14 mouse cellular contexts compared by ENCODE assay signal in genomic region chr4:153812866-153813265, GRCm38 (mm10).
"Had no signal": no experiment of that assay in that cellular context is flagged by ENCODE, and none has a peak within 500 bp of the region (broad histone marks: within the 10 kb centered on the region; RNA-seq: fewer than 3 reads in every experiment).

No protein-coding gene starts in this region.

- H3K9ac ChIP-seq: liver, embryonic 13.5 days had no signal

- H3K36me3 ChIP-seq: liver, embryonic 13.5 days had no signal

- H3K27ac ChIP-seq: kidney, postnatal 0 days; left cerebral cortex, adult 2 months; liver, embryonic 13.5 days had no signal

- DNase-seq: kidney, adult 2 months; kidney, postnatal 25 days; layer of hippocampus, postnatal 36 days; liver, embryonic 13.5 days; lung, adult 2 months; lung, postnatal 14 days; lung, postnatal 4 days; midbrain, embryonic 14.5 days; right cerebral cortex, adult 18-20 months; thymus, adult 18-20 months; thymus, postnatal 36 days had no signal

- H3K4me1 ChIP-seq: liver, embryonic 13.5 days had no signal

- H3K4me2 ChIP-seq: liver, embryonic 13.5 days; midbrain, embryonic 11.5 days had no signal

- H3K4me3 ChIP-seq: left cerebral cortex, adult 2 months; liver, embryonic 13.5 days had no signal

- H3K27me3 ChIP-seq: liver, embryonic 13.5 days had no signal
